Comparison of ENCODE assay signal across 10 mouse cellular contexts in genomic region chr5:88753199-88753598, GRCm38 (mm10).
"Had no signal": no experiment of that assay in that cellular context is flagged by ENCODE, and none has a peak within 500 bp of the region (broad histone marks: within the 10 kb centered on the region; RNA-seq: fewer than 3 reads in every experiment).

No protein-coding gene starts in this region.

- DNase-seq: liver, postnatal 0 days; lung, adult 2 months; lung, postnatal 14 days; lung, postnatal 36 days; right cerebral cortex, postnatal 14 days; thymus, adult 2 months; thymus, postnatal 36 days had no signal

- ATAC-seq: liver, postnatal 0 days; lung, postnatal 0 days; midbrain, embryonic 13.5 days; midbrain, embryonic 15.5 days had no signal
